In genomic region chr8:88198945-88199571, GRCm38 (mm10) we compare ENCODE assay signal across 8 mouse cellular contexts. TPM values are rescaled to one million over a fixed set of nuclear protein-coding genes. Genes with fewer than 3 reads are reported as not detected.
DNase-seq lines count a peak whose midpoint lies in the region; ATAC-seq and TF ChIP-seq lines count a peak whose summit lies in the region.

Gene Tent4b (plus strand): TSS chr8:88199213.

- H3K9ac ChIP-seq in heart, embryonic 12.5 days, result peak within 1 kb of the TSS; percentile 95
- H3K9ac ChIP-seq in kidney, postnatal 0 days (ENCODE audit: low read depth, low read length), result peak within 1 kb of the TSS; percentile 88
- H3K9ac ChIP-seq in liver, embryonic 11.5 days (ENCODE audit: low read depth, low read length), result peak within 1 kb of the TSS; percentile 88
- peak within 1 kb of the TSS; percentile 74 for H3K9ac ChIP-seq in stomach, embryonic 14.5 days (replicated peaks; ENCODE audit: low read depth, low read length)

- peak; percentile 95 for DNase-seq in brain, embryonic 14.5 days (ENCODE audit: low read depth)
- DNase-seq in kidney, postnatal 0 days (ENCODE audit: low spot score), result peak; percentile 94
- peak; percentile 95 for DNase-seq in liver, embryonic 11.5 days (ENCODE audit: low spot score)
- DNase-seq in naive thymus-derived CD4-positive, alpha-beta T cell, adult 2 months (ENCODE audit: low read depth), result peak; percentile 97

- ATAC-seq in heart, embryonic 12.5 days (ENCODE audit: insufficient number of reproducible peaks, low FRiP score), result peak; percentile 95
- ATAC-seq in kidney, postnatal 0 days (replicated peaks; ENCODE audit: low FRiP score, low read depth), result peak; percentile 94
- peak; percentile 93 for ATAC-seq in liver, embryonic 11.5 days (replicated peaks; ENCODE audit: low FRiP score)
- ATAC-seq in stomach, embryonic 14.5 days (ENCODE audit: insufficient number of reproducible peaks, insufficient read depth, low FRiP score, low read depth), result peak; percentile 95

- under 1% methylated on average over 96 of the region's 97 CpGs for WGBS in heart, embryonic 12.5 days
- under 1% methylated on average over 88 of the region's 97 CpGs for WGBS in kidney, postnatal 0 days
- WGBS in liver, embryonic 11.5 days, result under 1% methylated on average over 79 of the region's 97 CpGs
- WGBS in stomach, embryonic 14.5 days, result under 1% methylated on average over 80 of the region's 97 CpGs

- peak within 1 kb of the TSS; percentile 90 for H3ac ChIP-seq in C2C12 (ENCODE audit: control insufficient read depth, insufficient read length, low read depth)

- peaks cover 44% of the 10 kb centered on the region for H3K79me2 ChIP-seq in C2C12 (ENCODE audit: control insufficient read depth, insufficient read depth)

- H3K4me3 ChIP-seq in C2C12 (ENCODE audit: insufficient read depth, poor library complexity, severe bottlenecking), result peak within 1 kb of the TSS; percentile 57
- peak within 1 kb of the TSS; percentile 94 for H3K4me3 ChIP-seq in erythroblast, embryonic 14.5 days (replicated peaks)
- peak within 1 kb of the TSS; percentile 93 for H3K4me3 ChIP-seq in heart, embryonic 12.5 days
- peak within 1 kb of the TSS; percentile 92 for H3K4me3 ChIP-seq in kidney, postnatal 0 days (replicated peaks; ENCODE audit: low read depth, low read length)
- peak within 1 kb of the TSS; percentile 95 for H3K4me3 ChIP-seq in liver, embryonic 11.5 days (ENCODE audit: low read depth, low read length)
- peak within 1 kb of the TSS; percentile 86 for H3K4me3 ChIP-seq in stomach, embryonic 14.5 days (ENCODE audit: low read depth, low read length)

- H3K36me3 ChIP-seq in C2C12 (ENCODE audit: control insufficient read depth, insufficient read depth), result peaks cover 4% of the 10 kb centered on the region
- H3K36me3 ChIP-seq in erythroblast, embryonic 14.5 days (ENCODE audit: control insufficient read depth), result peaks cover 22% of the 10 kb centered on the region
- H3K36me3 ChIP-seq in heart, embryonic 12.5 days, result no peaks in the 10 kb centered on the region
- H3K36me3 ChIP-seq in kidney, postnatal 0 days (ENCODE audit: insufficient read depth, low read length), result no peaks in the 10 kb centered on the region
- no peaks in the 10 kb centered on the region; the same call in 1 of the 2 replicates for H3K36me3 ChIP-seq in liver, embryonic 11.5 days (ENCODE audit: control insufficient read depth, insufficient read depth, low read length)
- no peaks in the 10 kb centered on the region for H3K36me3 ChIP-seq in stomach, embryonic 14.5 days (ENCODE audit: control insufficient read depth, insufficient read depth, low read length)

- H3K4me2 ChIP-seq in heart, embryonic 12.5 days, result peak within 1 kb of the TSS; percentile 87
- peak within 1 kb of the TSS; percentile 94 for H3K4me2 ChIP-seq in kidney, postnatal 0 days (ENCODE audit: low read length)
- H3K4me2 ChIP-seq in liver, embryonic 11.5 days, result peak within 1 kb of the TSS; percentile 94
- H3K4me2 ChIP-seq in stomach, embryonic 14.5 days (replicated peaks; ENCODE audit: low read depth, low read length), result peak within 1 kb of the TSS; percentile 73

- H3K27me3 ChIP-seq in C2C12 (ENCODE audit: control insufficient read depth, insufficient read depth, insufficient read length), result peaks cover 4% of the 10 kb centered on the region
- no peaks in the 10 kb centered on the region for H3K27me3 ChIP-seq in erythroblast, embryonic 14.5 days (ENCODE audit: control insufficient read depth)
- no peaks in the 10 kb centered on the region for H3K27me3 ChIP-seq in heart, embryonic 12.5 days (replicated peaks)
- H3K27me3 ChIP-seq in kidney, postnatal 0 days (ENCODE audit: insufficient read depth, low read length), result no peaks in the 10 kb centered on the region
- H3K27me3 ChIP-seq in liver, embryonic 11.5 days (replicated peaks; ENCODE audit: control insufficient read depth, insufficient read depth, low read length), result no peaks in the 10 kb centered on the region
- H3K27me3 ChIP-seq in stomach, embryonic 14.5 days (ENCODE audit: control insufficient read depth, insufficient read depth, low read length), result no peaks in the 10 kb centered on the region

- no peak for TF ChIP-seq CTCF in C2C12 (IDR thresholded peaks at IDR 0.05; ENCODE audit: control insufficient read depth, insufficient read depth, insufficient read length)
- TF ChIP-seq CTCF in brain, embryonic 14.5 days (IDR thresholded peaks at IDR 0.05; ENCODE audit: borderline replicate concordance, extremely low read depth, insufficient read depth, insufficient read length), result no peak
- TF ChIP-seq CTCF in kidney, postnatal 0 days (IDR thresholded peaks at IDR 0.05; ENCODE audit: low read depth), result no peak

- peaks cover 41% of the 10 kb centered on the region for H3K4me1 ChIP-seq in erythroblast, embryonic 14.5 days (ENCODE audit: control insufficient read depth)
- peaks cover 32% of the 10 kb centered on the region for H3K4me1 ChIP-seq in heart, embryonic 12.5 days (replicated peaks)
- H3K4me1 ChIP-seq in kidney, postnatal 0 days (replicated peaks; ENCODE audit: insufficient read depth, low read length), result peaks cover 19% of the 10 kb centered on the region
- peaks cover 21% of the 10 kb centered on the region for H3K4me1 ChIP-seq in liver, embryonic 11.5 days (replicated peaks; ENCODE audit: control insufficient read depth, insufficient read depth, low read length)
- peaks cover 13% of the 10 kb centered on the region; the same call in 1 of the 2 replicates for H3K4me1 ChIP-seq in stomach, embryonic 14.5 days (ENCODE audit: control insufficient read depth, insufficient read depth, low read length)

- no peaks in the 10 kb centered on the region for H3K9me3 ChIP-seq in erythroblast, embryonic 14.5 days (ENCODE audit: control insufficient read depth, low read length)
- no peaks in the 10 kb centered on the region for H3K9me3 ChIP-seq in heart, embryonic 12.5 days (replicated peaks)
- no peaks in the 10 kb centered on the region for H3K9me3 ChIP-seq in kidney, postnatal 0 days (replicated peaks; ENCODE audit: low read length)
- H3K9me3 ChIP-seq in liver, embryonic 11.5 days (ENCODE audit: control insufficient read depth, low read length), result no peaks in the 10 kb centered on the region
- no peaks in the 10 kb centered on the region for H3K9me3 ChIP-seq in stomach, embryonic 14.5 days (ENCODE audit: control insufficient read depth, low read depth, low read length)

- H3K79me3 ChIP-seq in C2C12 (ENCODE audit: low read depth), result peaks cover 29% of the 10 kb centered on the region

- peak within 1 kb of the TSS; percentile 92 for H3K27ac ChIP-seq in heart, embryonic 12.5 days (ENCODE audit: poor library complexity, severe bottlenecking)
- peak within 1 kb of the TSS; percentile 98 for H3K27ac ChIP-seq in kidney, postnatal 0 days
- H3K27ac ChIP-seq in liver, embryonic 11.5 days (ENCODE audit: low read depth, low read length), result peak within 1 kb of the TSS; percentile 96
- H3K27ac ChIP-seq in stomach, embryonic 14.5 days (ENCODE audit: low read length), result peak within 1 kb of the TSS; percentile 94

- peak; percentile 84 for TF ChIP-seq POLR2A in brain, embryonic 14.5 days (IDR thresholded peaks at IDR 0.05; ENCODE audit: borderline replicate concordance, extremely low read depth, insufficient read depth, insufficient read length, poor library complexity, severe bottlenecking)

TF ChIP-seq in C2C12, 6 proteins besides CTCF, POLR2A, EP300 and RAD21:
- TF ChIP-seq CEBPB (IDR thresholded peaks at IDR 0.05; ENCODE audit: low read depth) (no peak), MAX (IDR thresholded peaks at IDR 0.05) (peak; percentile 53)
TF ChIP-seq in C2C12: peak in this region for 1.

RNA-seq across cellular contexts. Expression of gene Tent4b, which starts in this region (rescaled TPM):
- polyA plus RNA-seq in C2C12 (2012; fragmentation: generic; extraction: Trizol), result 8.4 TPM
- 30.9 and 36.5 TPM in 2 replicates for polyA plus RNA-seq in brain, embryonic 14.5 days (2012; rRNA removed)
- 0.27 and 0.56 TPM in 2 replicates for polyA plus RNA-seq in erythroblast, embryonic 14.5 days (2012)
- 9.9 and 10.8 TPM in 2 replicates for polyA plus RNA-seq in heart, embryonic 12.5 days (2016; fragmentation: Nextera tagmentation; extraction: Ambion mirVana)
- 7.3 and 7.6 TPM in 2 replicates for polyA plus RNA-seq in kidney, postnatal 0 days (2015; fragmentation: Nextera tagmentation; extraction: Ambion mirVana)
- 11.2 and 11.9 TPM in 2 replicates for polyA plus RNA-seq in liver, embryonic 11.5 days (2014; fragmentation: Nextera tagmentation; extraction: Ambion mirVana)
- 10.3 and 12.5 TPM in 2 replicates for polyA plus RNA-seq in stomach, embryonic 14.5 days (2014; fragmentation: Nextera tagmentation; extraction: Ambion mirVana)

Comparison
In these comparisons a context has a peak if more than half of its experiments do, and no peak if none do; other contexts are left out.
1. Peak in every context shown above with its lines: DNase-seq, ATAC-seq, H3K4me3 ChIP-seq and H3K27ac ChIP-seq.